Mouse (Mus musculus): ENCODE results near the gene Galnt9. TPM values are rescaled to one million over a fixed set of nuclear protein-coding genes. Genes with fewer than 3 reads are reported as not detected.

The Galnt9 gene
- polyA plus RNA-seq, 1 experiment from 2014 or later = 0.13 TPM

Small RNA genes lying within 50 kb of the gene (microRNA-seq; reads per million reads assigned to microRNA genes)
- gene Mir7026 = 0.79 reads per million

Other genes with a start within 250 kb of the Galnt9 start
- gene P2rx2, start 201.1 kb upstream of the Galnt9 start, polyA plus RNA-seq (2015; fragmentation: Nextera tagmentation; extraction: Ambion mirVana) = 0.29 and 1.1 TPM in 2 replicates
- 0.20 TPM in 1 of 2 replicates, not detected in the other for gene Lrcol1, start 199.6 kb upstream of the Galnt9 start, polyA plus RNA-seq (2015; fragmentation: Nextera tagmentation; extraction: Ambion mirVana)
- gene Fbrsl1, start 95.9 kb upstream of the Galnt9 start, polyA plus RNA-seq (2015; fragmentation: Nextera tagmentation; extraction: Ambion mirVana) = 4.6 and 6.7 TPM in 2 replicates
- gene Noc4l, start 109.1 kb downstream of the Galnt9 start, polyA plus RNA-seq (2015; fragmentation: Nextera tagmentation; extraction: Ambion mirVana) = 32.8 and 36.2 TPM in 2 replicates
- 13.9 and 14.8 TPM in 2 replicates for gene Ddx51, start 109.1 kb downstream of the Galnt9 start, polyA plus RNA-seq (2015; fragmentation: Nextera tagmentation; extraction: Ambion mirVana)
- gene Ep400, start 226.4 kb downstream of the Galnt9 start, polyA plus RNA-seq (2015; fragmentation: Nextera tagmentation; extraction: Ambion mirVana) = 26.0 and 28.9 TPM in 2 replicates
- 31.3 and 33.9 TPM in 2 replicates for gene Pus1, start 236.3 kb downstream of the Galnt9 start, polyA plus RNA-seq (2015; fragmentation: Nextera tagmentation; extraction: Ambion mirVana)

All from heart, embryonic 16.5 days (tissue).